Mouse (Mus musculus) heart, adult 2 months (tissue): Measurements from ENCODE around the gene Plcl2.

ENCODE experiments used
- CTCF ChIP-seq: fragments of 200-600 bp; IDR thresholded peaks from 2 replicates; pipeline ENCODE4 v1.8.1; 2022; ENCODE audit warnings: antibody characterized with exemption, mild to moderate bottlenecking, moderate library complexity
- EP300 ChIP-seq: fragments of 200-500 bp; IDR thresholded peaks from 2 replicates; pipeline ENCODE4 v1.6.1; 2011; ENCODE audit warnings: low read depth, low read length, control low read depth; ENCODE audit not compliant: insufficient read depth

DNA sequence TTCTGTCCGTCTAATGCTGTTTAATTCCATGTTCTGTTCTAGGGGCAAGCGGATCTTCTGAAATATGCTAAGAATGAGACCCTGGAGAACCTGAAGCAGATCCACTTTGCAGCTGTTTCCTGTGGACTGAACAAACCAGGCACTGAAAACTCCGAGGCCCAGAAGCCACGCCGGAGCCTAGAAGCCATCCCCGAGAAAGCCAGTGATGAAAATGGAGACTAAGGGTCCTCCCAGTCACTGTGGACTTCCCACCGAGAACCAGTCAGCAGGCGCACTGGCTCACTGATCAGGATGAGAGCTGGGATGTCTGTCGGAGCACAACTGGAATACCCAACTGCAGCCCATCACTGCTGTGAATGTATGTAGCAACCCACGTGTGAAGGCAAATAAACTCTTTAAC is 178.5 kb downstream of the Plcl2 start:
- TF ChIP-seq CTCF (no peak), EP300 (no peak)
